1 mouse cellular context compared by ENCODE assay signal in the genomic region with DNA sequence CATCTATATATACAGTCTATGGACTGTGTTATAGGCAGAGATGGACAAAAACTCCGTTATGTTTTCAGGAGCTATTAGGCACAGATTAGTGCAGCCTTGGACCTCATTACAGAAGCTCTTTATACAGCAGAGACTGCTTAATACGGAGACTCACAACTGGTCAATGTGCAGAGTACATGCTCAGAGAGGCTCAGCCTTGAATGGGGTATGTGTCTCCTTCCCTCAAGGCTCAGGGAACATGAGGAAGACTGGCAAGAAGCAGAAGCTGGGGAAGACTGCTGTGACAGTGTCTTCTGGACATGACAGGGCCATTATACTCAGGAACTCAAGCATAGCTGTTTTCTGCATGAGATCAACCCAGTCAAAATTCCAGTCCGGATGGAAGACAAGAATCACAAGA.
TF ChIP-seq lines count a peak whose summit lies in the region.

No protein-coding gene starts in this region.

TF ChIP-seq in ES-E14, 5 proteins besides CTCF, POLR2A, EP300 and RAD21:
- TF ChIP-seq HCFC1 (IDR thresholded peaks at IDR 0.05; ENCODE audit: borderline replicate concordance, insufficient read depth, low read length) (no peak), ZC3H11A (IDR thresholded peaks at IDR 0.05; ENCODE audit: borderline replicate concordance, low read depth, low read length) (no peak), MAFK (IDR thresholded peaks at IDR 0.05; ENCODE audit: insufficient read depth, low read depth, low read length) (no peak), ZNF384 (IDR thresholded peaks at IDR 0.05; ENCODE audit: low read depth, low read length) (no peak), CHD2 (IDR thresholded peaks at IDR 0.05; ENCODE audit: low read depth, low read length) (no peak)
